Mouse (Mus musculus) lung, adult 2 months (tissue): ENCODE data around the gene Kcng3. TPM values are rescaled to one million over a fixed set of nuclear protein-coding genes. Genes with fewer than 3 reads are reported as not detected.
A peak's percentile ranks its signal among the peaks of the same experiment; 100 is the strongest.

Experiments used
- DNase-seq: peaks from one replicate; pipeline ENCODE4 v3.0.0; 2022
- H3K4me1 ChIP-seq: fragments of 200-500 bp; 2 replicates; pipeline ENCODE4 v1.6.1; 2011; ENCODE audit warnings: low read length; ENCODE audit not compliant: control insufficient read depth, insufficient read depth
- H3K4me3 ChIP-seq: fragments of 200-500 bp; replicated peaks from 2 replicates; pipeline ENCODE3; 2011; ENCODE audit warnings: low read depth, mild to moderate bottlenecking, control low read depth, low read length; ENCODE audit errors: extremely low read depth
- CTCF ChIP-seq: fragments of 200-500 bp; IDR thresholded peaks from 2 replicates; pipeline ENCODE4 v1.5.1; 2011; ENCODE audit warnings: mild to moderate bottlenecking, low read length, control low read depth; ENCODE audit not compliant: insufficient read depth
- POLR2A ChIP-seq: fragments of 200-500 bp; IDR thresholded peaks from 2 replicates; pipeline ENCODE4 v1.6.1; 2011; ENCODE audit warnings: low read depth, mild to moderate bottlenecking, control low read depth, low read length, borderline replicate concordance; ENCODE audit errors: extremely low read depth
- WGBS: fragments of 180-500 bp; shearing (Covaris S2); methylation state at CpG from one replicate; pipeline ENCODE4 v1.1.7; 2018; 5-methylcytosine and 5-hydroxymethylcytosine counted together
- polyA plus RNA-seq: library from polyadenylated mRNA; depleted of rRNA; stranded (reverse); fragments of >200 nt; gene quantifications from 2 replicates; pipeline ENCODE4 v1.2.3, GENCODE M21; 2012

Kcng3 gene
- polyA plus RNA-seq, 1 experiment = 0.05 TPM

- H3K4me1 ChIP-seq = no peaks in the 10 kb centered on the region
- H3K4me3 ChIP-seq = no peak overlapping the region
- no peak for DNase-seq
- 44% methylated on average over 13 of the region's 13 CpGs for WGBS
- TF ChIP-seq CTCF (no peak), POLR2A (no peak)
Observed at GRCm38 (mm10) chr17:83654651-83655136, 23.0 kb upstream of the Kcng3 start.

- DNase-seq = no peak
- Histone ChIP-seq H3K4me3 (no peak overlapping the region), H3K4me1 (no peaks in the 10 kb centered on the region)
- 89% methylated on average over 3 of the region's 3 CpGs for WGBS
- TF ChIP-seq POLR2A = no peak
- no peak for TF ChIP-seq CTCF
Observed at GRCm38 (mm10) chr17:83653635-83654034, 21.9 kb upstream of the Kcng3 start.

GRCm38 (mm10) chr17:83650932-83651682, 19.4 kb upstream of the Kcng3 start:
- Histone ChIP-seq H3K4me1 (no peaks in the 10 kb centered on the region), H3K4me3 (no peak overlapping the region)
- no peak for TF ChIP-seq POLR2A
- TF ChIP-seq CTCF = no peak
- WGBS = 76% methylated on average over 7 of the region's 7 CpGs
- no peak for DNase-seq

GRCm38 (mm10) chr17:83649986-83650385, 18.3 kb upstream of the Kcng3 start:
- no peak for DNase-seq
- Histone ChIP-seq H3K4me1 (no peaks in the 10 kb centered on the region; the same call in 1 of the 2 replicates), H3K4me3 (no peak overlapping the region)
- no peak for TF ChIP-seq CTCF
- no peak for TF ChIP-seq POLR2A
- 87% methylated on average over 3 of the region's 3 CpGs for WGBS

GRCm38 (mm10) chr17:83647413-83647812, 15.7 kb upstream of the Kcng3 start:
- 85% methylated on average over 7 of the region's 7 CpGs for WGBS
- Histone ChIP-seq H3K4me1 (no peaks in the 10 kb centered on the region; the same call in 1 of the 2 replicates), H3K4me3 (no peak overlapping the region)
- TF ChIP-seq CTCF (no peak), POLR2A (no peak)
- no peak for DNase-seq

- 62% methylated on average over 8 of the region's 8 CpGs for WGBS
- H3K4me3 ChIP-seq = no peak overlapping the region
- no peak for DNase-seq
- no peaks in the 10 kb centered on the region; the same call in 1 of the 2 replicates for H3K4me1 ChIP-seq
- TF ChIP-seq POLR2A (no peak), CTCF (no peak)
Observed at GRCm38 (mm10) chr17:83646425-83647163, 14.9 kb upstream of the Kcng3 start.

GRCm38 (mm10) chr17:83645226-83645808, 13.6 kb upstream of the Kcng3 start:
- TF ChIP-seq CTCF = peak; percentile 61
- TF ChIP-seq POLR2A = no peak
- Histone ChIP-seq H3K4me1 (no peaks in the 10 kb centered on the region; the same call in 1 of the 2 replicates), H3K4me3 (no peak overlapping the region)
- peak; percentile 50 for DNase-seq
- 40% methylated on average over 9 of the region's 9 CpGs for WGBS

- no peak for TF ChIP-seq POLR2A
- TF ChIP-seq CTCF = peak; percentile 49
- H3K4me3 ChIP-seq = no peak overlapping the region
- no peaks in the 10 kb centered on the region for H3K4me1 ChIP-seq
- peak; percentile 35 for DNase-seq
- WGBS = 82% methylated on average over 2 of the region's 2 CpGs
Observed at GRCm38 (mm10) chr17:83637393-83637792, 5.7 kb upstream of the Kcng3 start.

- no peak overlapping the region for H3K4me3 ChIP-seq
- 68% methylated on average over 7 of the region's 7 CpGs for WGBS
- TF ChIP-seq POLR2A = no peak
- TF ChIP-seq CTCF = no peak
- DNase-seq = no peak
- H3K4me1 ChIP-seq = no peaks in the 10 kb centered on the region
Observed at GRCm38 (mm10) chr17:83636443-83636842, 4.7 kb upstream of the Kcng3 start.
